Mouse (Mus musculus) liver, postnatal 0 days (tissue): ENCODE data around the gene Dact3.

Experiments used
- CTCF ChIP-seq: sonication (generic); IDR thresholded peaks from 2 replicates; pipeline ENCODE4 v1.5.1; 2016; ENCODE audit warnings: antibody characterized with exemption, low read depth
- EP300 ChIP-seq: IDR thresholded peaks from 2 replicates; pipeline ENCODE4 v1.6.1; 2016; ENCODE audit warnings: antibody characterized with exemption, low read depth, mild to moderate bottlenecking

GRCm38 (mm10) chr7:16900526-16900925, 25.4 kb downstream of the Dact3 start:
- no peak for TF ChIP-seq CTCF
- no peak for TF ChIP-seq EP300
